Mouse (Mus musculus) embryonic stem cell, embryonic (primary cell): ENCODE results near the gene Shcbp1l.
"Not testable (repeated sequence)": the region's sequence is repeated elsewhere in the genome, so short reads cannot be mapped to it uniquely, and the experiment has no call there.

Experiments used
- CTCF ChIA-PET, 4 experiments: fragments of 300-600 bp in 2 of 4; fragments of 350-600 bp in 2 of 4; sonication (Branson Sonifier 250); formaldehyde crosslinking; loops; one replicate each; lab custom pipeline; 2022; ENCODE audit warnings: inconsistent platforms in 2 of 4; lab: Charles Lee
- POLR2A ChIA-PET, 4 experiments: fragments of 300-600 bp in 2 of 4; fragments of 350-600 bp in 2 of 4; sonication (Branson Sonifier 250); formaldehyde crosslinking; loops; one replicate each; lab custom pipeline; 2022; ENCODE audit warnings: antibody characterized with exemption in 4 of 4, inconsistent platforms in 1 of 4; lab: Charles Lee

Shcbp1l gene

GRCm38 (mm10) chr1:153413397-153414020 is 11.5 kb upstream of the Shcbp1l start:
- POLR2A ChIA-PET, result interaction anchor here (0.5 to 3.4 kb wide), 59 partner anchors 9 to 598 kb away, joined by 3 to 77 read pairs (median 4); partner anchors contain the start of genes Shcbp1l (in 4 of the 4), Lamc1 (in 1 of the 4), Npl (in 1 of the 4) and Rnasel (in 1 of the 4)

DNA sequence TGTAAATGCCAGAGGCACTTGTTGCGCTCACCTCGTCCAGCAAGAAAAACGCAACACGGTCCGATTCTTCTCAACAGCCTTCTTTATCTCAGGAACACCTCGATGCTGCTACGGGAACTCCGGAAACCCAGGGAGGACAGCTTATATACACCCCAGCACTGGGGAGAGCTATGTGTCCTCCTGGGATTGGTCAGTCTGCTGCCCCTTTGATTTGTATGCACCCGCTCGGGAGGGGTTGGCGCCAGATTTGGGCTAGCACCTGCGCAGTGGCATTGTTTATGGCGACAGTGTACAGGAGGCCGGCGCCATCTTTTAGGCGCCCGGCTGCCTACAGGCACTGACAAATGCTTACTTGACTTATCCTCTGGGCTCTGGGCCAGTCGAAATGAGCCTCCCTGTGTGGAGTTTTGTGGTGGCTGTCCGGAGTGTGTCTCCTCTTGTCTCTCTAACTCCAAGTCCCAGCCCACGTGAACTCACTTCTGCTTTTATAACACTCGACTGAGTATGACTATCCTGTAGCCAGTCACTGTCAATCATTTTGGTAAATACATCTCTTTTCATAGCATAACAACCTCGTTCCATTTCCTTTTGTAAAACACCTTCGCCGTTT is 10.7 kb upstream of the Shcbp1l start:
- ChIA-PET POLR2A (interaction anchor here (0.5 to 3.4 kb wide), 68 partner anchors 10 to 648 kb away, joined by 3 to 77 read pairs (median 4); partner anchors contain the start of genes Shcbp1l (in 4 of the 4), Arpc5 (in 1 of the 4), Dhx9 (in 1 of the 4) and Lamc1 (in 1 of the 4)), CTCF (interaction anchor here in 1 of 4 experiments (1.6 kb wide), 1 partner anchor 624 kb away, joined by 4 read pairs; no protein-coding TSS in a partner anchor)

More at GRCm38 (mm10) chr1:153413397-153414020, 11.5 kb upstream of the Shcbp1l start:
- CTCF ChIA-PET, result interaction anchor here in 1 of 4 experiments (1.6 kb wide), 1 partner anchor 624 kb away, joined by 4 read pairs; no protein-coding TSS in a partner anchor

- CTCF ChIA-PET, result interaction anchor here in 1 of 4 experiments (1.6 kb wide), 1 partner anchor 625 kb away, joined by 4 read pairs; no protein-coding TSS in a partner anchor
- POLR2A ChIA-PET, result interaction anchor here in 3 of 4 experiments (0.6 to 3.4 kb wide), 44 partner anchors 9 to 536 kb away, joined by 3 to 77 read pairs (median 4); partner anchors contain the start of genes Shcbp1l (in 3 of the 3), Dhx9 (in 1 of the 3) and Npl (in 1 of the 3)
Measured at GRCm38 (mm10) chr1:153414962-153415361, 10.0 kb upstream of the Shcbp1l start.

GRCm38 (mm10) chr1:153415742-153416141 is 9.2 kb upstream of the Shcbp1l start:
- POLR2A ChIA-PET, result interaction anchor here (0.6 to 3.4 kb wide), 25 partner anchors 8 to 423 kb away, joined by 3 to 77 read pairs (median 4); partner anchors contain the start of genes Shcbp1l (in 3 of the 4), Dhx9 (in 1 of the 4) and Npl (in 1 of the 4)
- CTCF ChIA-PET, result interaction anchor here in 1 of 4 experiments (0.6 kb wide), 2 partner anchors 29 to 619 kb away, joined by 4 to 5 read pairs; no protein-coding TSS in a partner anchor

DNA sequence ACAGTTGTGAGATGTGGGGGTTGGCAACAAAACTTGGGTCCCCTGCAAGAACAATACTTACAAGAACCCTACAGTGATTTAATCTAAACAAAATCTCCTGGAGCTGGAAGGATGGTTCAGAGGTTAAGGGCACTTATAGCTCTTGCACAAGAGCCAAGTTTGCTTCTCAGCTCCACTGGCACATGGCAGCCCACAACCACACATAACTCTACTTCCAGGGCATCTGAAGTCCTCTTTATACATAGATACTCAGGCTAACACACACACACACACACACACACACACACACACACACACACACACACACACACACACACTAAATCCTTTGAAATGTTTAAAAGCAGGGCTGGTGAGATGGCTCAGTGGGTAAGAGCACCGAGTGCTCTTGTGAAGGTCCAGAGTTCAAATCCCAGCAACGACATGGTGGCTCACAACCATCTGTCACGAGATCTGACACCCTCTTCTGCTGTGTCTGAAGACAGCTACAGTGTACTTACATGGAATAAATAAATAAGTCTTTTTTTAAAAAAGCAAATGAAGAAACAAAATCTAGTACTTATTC is 8.6 kb upstream of the Shcbp1l start:
- ChIA-PET POLR2A (interaction anchor here in 3 of 4 experiments (0.6 to 3.4 kb wide), 10 partner anchors 8 to 1396 kb away, joined by 3 to 77 read pairs (median 4); partner anchors contain the start of gene Shcbp1l (in 2 of the 3)), CTCF (interaction anchor here in 1 of 4 experiments (0.6 kb wide), 2 partner anchors 30 to 620 kb away, joined by 4 to 5 read pairs; no protein-coding TSS in a partner anchor)

DNA sequence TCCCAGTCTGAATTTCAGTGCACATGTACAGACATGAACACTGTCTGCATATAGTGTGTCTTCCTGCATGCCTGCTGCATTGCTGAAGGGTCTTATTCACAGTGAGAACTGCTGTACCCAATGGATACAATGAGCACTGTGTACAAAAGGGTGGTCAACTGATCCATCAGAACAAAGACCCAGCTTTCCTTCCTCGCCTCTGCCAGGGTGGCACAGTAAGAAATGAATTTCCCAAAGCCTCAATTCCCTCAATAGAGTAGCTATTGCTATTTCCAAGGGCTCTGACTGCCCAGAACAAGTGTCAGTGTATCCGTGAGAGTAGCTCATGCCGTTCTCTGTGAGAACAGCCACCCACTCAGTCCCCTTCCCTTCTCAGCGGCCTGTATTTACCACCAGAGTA is 7.2 kb upstream of the Shcbp1l start:
- CTCF ChIA-PET, POLR2A ChIA-PET: not testable (repeated sequence)

DNA sequence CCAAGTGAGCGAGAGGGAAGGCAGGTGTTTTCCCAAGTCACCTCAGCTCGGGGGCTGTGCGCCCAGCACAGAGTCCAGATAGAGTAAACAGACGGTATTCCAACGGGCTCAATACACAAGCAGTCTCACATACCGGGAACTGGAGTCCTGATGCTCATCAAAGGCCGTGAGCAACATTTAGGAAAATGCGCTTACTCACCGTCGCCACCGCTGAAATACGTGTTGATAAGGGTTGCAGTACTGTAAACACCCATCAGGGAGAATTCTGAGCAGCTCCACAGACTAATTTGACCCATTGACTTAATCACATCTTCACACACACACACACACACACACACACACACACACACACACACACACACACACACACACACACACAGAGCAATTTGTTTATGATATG is 691 bp upstream of the Shcbp1l start:
- ChIA-PET POLR2A (interaction anchor here (0.6 to 4.6 kb wide), 46 partner anchors 9 to 634 kb away, joined by 3 to 77 read pairs (median 4); partner anchors contain the start of gene Dhx9 (in 2 of the 4)), CTCF (interaction anchor here in 3 of 4 experiments (0.6 to 1.9 kb wide), 10 partner anchors 11 to 646 kb away, joined by 3 to 5 read pairs (median 4); no protein-coding TSS in a partner anchor)

DNA sequence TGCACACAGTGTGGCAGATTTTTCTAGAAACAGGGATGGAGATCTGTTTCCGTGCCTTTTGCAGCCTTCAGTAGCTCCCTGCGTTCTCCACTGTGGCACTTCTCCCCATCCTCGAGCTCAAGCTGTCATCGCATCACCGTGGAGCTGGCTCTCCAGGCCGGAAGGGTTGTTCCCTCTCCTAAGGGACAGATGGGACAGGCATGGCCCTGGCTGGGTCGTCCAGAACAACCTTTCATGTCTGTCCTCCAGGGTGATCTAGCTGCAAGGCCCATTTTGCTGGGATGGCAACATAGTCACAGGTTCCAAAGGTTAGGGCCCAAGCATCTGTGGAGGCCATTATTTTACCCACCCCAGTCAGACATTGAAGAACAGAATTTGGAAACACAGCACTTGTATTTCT is 6.2 kb downstream of the Shcbp1l start:
- ChIA-PET CTCF (no interaction called here), POLR2A (interaction anchor here in 1 of 4 experiments (0.7 to 4.0 kb wide), 4 partner anchors 13 to 1334 kb away, joined by 3 to 19 read pairs (median 7); no protein-coding TSS in a partner anchor)

GRCm38 (mm10) chr1:153431701-153432100 is 6.7 kb downstream of the Shcbp1l start:
- CTCF ChIA-PET, result interaction anchor here in 1 of 4 experiments (0.6 kb wide), 1 partner anchor 826 kb away, joined by 4 read pairs; no protein-coding TSS in a partner anchor
- POLR2A ChIA-PET, result interaction anchor here in 3 of 4 experiments (0.6 to 4.0 kb wide), 8 partner anchors 13 to 1335 kb away, joined by 3 to 19 read pairs (median 4); no protein-coding TSS in a partner anchor

DNA sequence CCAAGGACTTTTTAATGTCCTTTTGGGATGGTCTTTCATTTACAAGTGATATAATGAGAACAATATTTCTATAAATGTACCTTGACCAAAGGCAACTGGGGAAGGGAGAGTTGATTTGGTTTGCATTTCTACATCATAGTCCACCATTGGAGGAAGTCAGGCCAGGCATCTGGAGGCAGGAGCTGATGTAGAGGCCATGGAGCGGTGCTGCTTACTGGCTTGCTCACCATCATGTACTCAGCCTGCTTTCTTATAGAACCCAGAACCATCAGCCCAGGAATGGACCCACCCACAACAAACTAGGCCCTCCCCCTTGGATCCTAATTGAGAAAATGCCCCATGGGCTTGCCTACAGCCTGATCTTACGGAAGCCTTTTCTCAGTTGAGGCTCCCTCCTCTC is 7.4 kb downstream of the Shcbp1l start:
- ChIA-PET POLR2A (interaction anchor here in 3 of 4 experiments (0.6 to 4.0 kb wide), 8 partner anchors 9 to 592 kb away, joined by 3 to 19 read pairs (median 4); no protein-coding TSS in a partner anchor), CTCF (interaction anchor here in 1 of 4 experiments (0.6 kb wide), 1 partner anchor 827 kb away, joined by 4 read pairs; no protein-coding TSS in a partner anchor)

- ChIA-PET POLR2A (interaction anchor here in 2 of 4 experiments (0.9 to 4.0 kb wide), 6 partner anchors 9 to 20 kb away, joined by 4 to 20 read pairs (median 14); partner anchors contain the start of gene Shcbp1l (in 1 of the 2)), CTCF (interaction anchor here in 3 of 4 experiments (0.5 to 1.7 kb wide), 5 partner anchors 10 to 315 kb away, joined by 3 to 7 read pairs (median 5); partner anchors contain the start of genes Npl (in 1 of the 3), Rnasel (in 1 of the 3) and Shcbp1l (in 1 of the 3))
Measured at GRCm38 (mm10) chr1:153433851-153434589, 9.1 kb downstream of the Shcbp1l start.

GRCm38 (mm10) chr1:153437536-153437935 is 12.6 kb downstream of the Shcbp1l start:
- ChIA-PET POLR2A (interaction anchor here in 2 of 4 experiments (1.0 to 1.2 kb wide), 2 partner anchors 13 kb away, joined by 3 read pairs; partner anchors contain the start of gene Shcbp1l (in 2 of the 2)), CTCF (no interaction called here)

- POLR2A ChIA-PET, result interaction anchor here in 1 of 4 experiments (0.6 to 1.5 kb wide), 3 partner anchors 16 to 299 kb away, joined by 3 to 6 read pairs (median 5); partner anchors contain the start of genes Dhx9 and Shcbp1l
- CTCF ChIA-PET, result interaction anchor here in 1 of 4 experiments (0.7 kb wide), 1 partner anchor 32 kb away, joined by 4 read pairs; no protein-coding TSS in a partner anchor
Measured at GRCm38 (mm10) chr1:153440752-153441151, 15.8 kb downstream of the Shcbp1l start.

DNA sequence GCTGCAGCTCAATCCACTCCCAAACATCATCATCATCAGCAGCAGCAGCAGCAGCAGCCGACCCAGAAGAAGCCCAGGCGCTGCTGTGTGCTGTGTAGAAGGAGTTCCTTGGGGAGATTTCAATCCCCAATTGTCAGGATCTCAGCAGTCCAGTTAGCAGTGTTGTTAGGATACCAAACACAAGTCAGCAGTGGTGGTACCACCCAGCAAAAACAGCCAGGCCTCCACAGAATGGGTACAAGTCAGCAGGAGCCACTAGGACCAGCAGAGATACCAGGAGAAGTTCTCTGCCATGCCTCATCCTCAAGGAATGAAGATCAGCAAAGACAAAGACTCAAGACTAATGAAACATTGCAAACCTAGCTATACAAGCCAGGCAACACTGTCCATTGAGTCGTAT is 16.7 kb downstream of the Shcbp1l start:
- ChIA-PET POLR2A (interaction anchor here in 2 of 4 experiments (0.6 to 2.4 kb wide), 6 partner anchors 10 to 52 kb away, joined by 3 to 20 read pairs (median 5); partner anchors contain the start of genes Dhx9 (in 1 of the 2) and Shcbp1l (in 1 of the 2)), CTCF (no interaction called here)

DNA sequence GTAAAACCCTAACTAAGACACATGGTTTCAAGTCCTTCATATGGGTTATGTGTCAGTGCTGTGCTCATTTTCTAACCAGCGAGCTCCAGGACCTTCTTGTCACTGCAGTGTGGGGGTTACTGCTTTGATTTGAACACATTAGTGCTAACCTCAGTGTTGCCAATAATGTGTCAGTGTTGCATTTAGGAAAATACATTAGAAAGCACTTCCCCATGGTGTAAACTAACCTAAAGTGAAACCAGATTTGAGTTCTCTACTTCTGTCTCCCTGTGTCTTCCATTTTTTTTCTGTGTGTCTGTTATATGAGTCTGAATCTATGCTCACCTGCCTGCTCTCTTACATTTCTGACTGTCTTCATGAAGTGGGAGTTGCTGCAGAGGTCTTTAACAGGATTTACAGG is 18.1 kb downstream of the Shcbp1l start:
- CTCF ChIA-PET, result no interaction called here
- POLR2A ChIA-PET, result interaction anchor here in 1 of 4 experiments (1.4 to 2.4 kb wide), 5 partner anchors 9 to 28 kb away, joined by 3 to 20 read pairs (median 7); partner anchors contain the start of gene Shcbp1l

GRCm38 (mm10) chr1:153443632-153444031 is 18.7 kb downstream of the Shcbp1l start:
- ChIA-PET CTCF (no interaction called here), POLR2A (interaction anchor here in 1 of 4 experiments (0.8 to 2.6 kb wide), 6 partner anchors 8 to 29 kb away, joined by 3 to 20 read pairs (median 6); no protein-coding TSS in a partner anchor)
